Mouse (Mus musculus) ovary, adult 2 months (tissue): ENCODE measurements around the gene Erg. TPM values are rescaled to one million over a fixed set of nuclear protein-coding genes. Genes with fewer than 3 reads are reported as not detected.

Source experiments
- polyA plus RNA-seq: library from polyadenylated mRNA; depleted of rRNA; stranded (reverse); fragments of >200 nt; gene quantifications from 2 replicates; pipeline ENCODE4 v1.2.3, GENCODE M21; 2012; rRNA removed

Erg gene
- polyA plus RNA-seq: 10.0 and 11.0 TPM in 2 replicates

DNA sequence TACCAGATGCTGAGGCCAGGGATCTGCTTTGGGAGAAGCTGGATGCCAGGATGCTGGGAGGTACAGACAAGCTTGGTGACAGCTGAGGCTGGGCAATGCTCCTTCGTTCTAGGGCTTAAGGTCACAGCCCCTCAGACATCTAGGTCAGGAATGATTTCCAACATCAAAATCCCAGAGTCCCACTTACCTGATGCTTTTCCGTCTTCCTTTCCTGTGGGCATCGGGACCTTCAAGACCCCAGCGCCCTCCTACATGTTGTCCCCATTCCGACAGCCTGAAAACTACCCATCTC lies at the start of gene Erg:
Gene Erg (minus strand): TSS at position 283 of the 292 bp plus-strand sequence.

Other genes starting within 250 kb of the Erg start
- 90.5 and 159 TPM in 2 replicates for gene Ets2, start 115.5 kb upstream of the Erg start, polyA plus RNA-seq